Mouse (Mus musculus): ENCODE results near the gene Cldn22. TPM values are rescaled to one million over a fixed set of nuclear protein-coding genes. Genes with fewer than 3 reads are reported as not detected.

Cldn22 gene
- polyA plus RNA-seq, 1 experiment from 2014 or later: not detected

DNA sequence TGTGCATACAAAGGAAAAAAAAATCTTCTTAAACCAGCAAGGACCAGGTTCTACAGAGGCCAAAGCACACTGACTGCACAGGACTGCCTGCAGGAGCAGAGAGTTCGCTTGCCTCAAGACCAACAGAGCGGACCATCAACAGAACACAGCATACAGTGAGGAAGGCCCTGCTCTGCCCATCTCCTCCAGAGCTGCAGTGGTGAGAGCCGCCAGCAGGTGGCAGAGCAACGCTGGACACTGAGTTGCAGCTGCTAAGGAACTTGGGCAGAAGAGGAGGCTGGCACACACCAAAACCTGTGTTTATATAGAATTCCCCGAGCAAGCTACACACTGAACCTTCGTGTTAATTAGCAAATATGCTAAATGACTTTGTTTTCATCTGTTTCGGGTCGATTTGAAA is 42.8 kb downstream of the Cldn22 start:
- Histone ChIP-seq H3K9ac (ENCODE audit: low read depth, low read length) (no peak overlapping the region), H3K4me1 (ENCODE audit: control insufficient read depth, insufficient read depth, low read length) (0 out of 2 replicates have a peak, but pooled peaks cover 3% of the 10 kb centered on the region), H3K27me3 (ENCODE audit: control insufficient read depth, insufficient read depth, low read length) (no peaks in the 10 kb centered on the region), H3K4me3 (ENCODE audit: low read length) (no peak overlapping the region), H3K36me3 (ENCODE audit: control insufficient read depth, insufficient read depth, low read length) (peaks cover 69% of the 10 kb centered on the region), H3K27ac (ENCODE audit: low read depth, low read length) (no peak overlapping the region), H3K4me2 (replicated peaks; ENCODE audit: low read depth, low read length) (no peak overlapping the region), H3K9me3 (ENCODE audit: control insufficient read depth, low read length) (no peaks in the 10 kb centered on the region)
- 28% methylated on average over 8 of the region's 8 CpGs for WGBS
- peak; percentile 77; the same call in 1 of the 2 replicates for ATAC-seq (ENCODE audit: low FRiP score, low TSS enrichment)

- Histone ChIP-seq H3K27me3 (ENCODE audit: control insufficient read depth, insufficient read depth, low read length) (no peaks in the 10 kb centered on the region), H3K36me3 (ENCODE audit: control insufficient read depth, insufficient read depth, low read length) (peaks cover 53% of the 10 kb centered on the region), H3K9me3 (ENCODE audit: control insufficient read depth, low read length) (no peaks in the 10 kb centered on the region; the same call in 1 of the 2 replicates), H3K27ac (ENCODE audit: low read depth, low read length) (no peak overlapping the region), H3K9ac (ENCODE audit: low read depth, low read length) (no peak overlapping the region), H3K4me1 (ENCODE audit: control insufficient read depth, insufficient read depth, low read length) (0 out of 2 replicates have a peak, but pooled peaks cover 10% of the 10 kb centered on the region), H3K4me3 (ENCODE audit: low read length) (no peak overlapping the region), H3K4me2 (replicated peaks; ENCODE audit: low read depth, low read length) (no peak overlapping the region)
- 52% methylated on average over 13 of the region's 13 CpGs for WGBS
- peak; percentile 83 for ATAC-seq (ENCODE audit: low FRiP score, low TSS enrichment)
Observed at GRCm38 (mm10) chr8:47872361-47873107, 48.3 kb downstream of the Cldn22 start.

GRCm38 (mm10) chr8:47874497-47875178 is 50.4 kb downstream of the Cldn22 start:
- Histone ChIP-seq H3K4me3 (ENCODE audit: low read length) (no peak overlapping the region), H3K4me2 (replicated peaks; ENCODE audit: low read depth, low read length) (no peak overlapping the region), H3K9ac (ENCODE audit: low read depth, low read length) (no peak overlapping the region), H3K27me3 (ENCODE audit: control insufficient read depth, insufficient read depth, low read length) (no peaks in the 10 kb centered on the region), H3K27ac (ENCODE audit: low read depth, low read length) (no peak overlapping the region), H3K9me3 (ENCODE audit: control insufficient read depth, low read length) (no peaks in the 10 kb centered on the region; the same call in 1 of the 2 replicates), H3K4me1 (ENCODE audit: control insufficient read depth, insufficient read depth, low read length) (0 out of 2 replicates have a peak, but pooled peaks cover 10% of the 10 kb centered on the region), H3K36me3 (ENCODE audit: control insufficient read depth, insufficient read depth, low read length) (peaks cover 47% of the 10 kb centered on the region; the same call in 1 of the 2 replicates)
- 72% methylated on average over 13 of the region's 13 CpGs for WGBS
- ATAC-seq (ENCODE audit: low FRiP score, low TSS enrichment): no peak

Other genes with a start within 250 kb of the Cldn22 start
- 15.0 and 22.4 TPM in 2 replicates for gene Ing2, start 148.9 kb upstream of the Cldn22 start, polyA plus RNA-seq (2014; fragmentation: Nextera tagmentation; extraction: Ambion mirVana)
- 26.0 and 33.7 TPM in 2 replicates for gene Cdkn2aip, start 110.5 kb upstream of the Cldn22 start, polyA plus RNA-seq (2014; fragmentation: Nextera tagmentation; extraction: Ambion mirVana)
- gene Cldn24, start 2.3 kb upstream of the Cldn22 start, polyA plus RNA-seq (2014; fragmentation: Nextera tagmentation; extraction: Ambion mirVana): not detected in 2 replicates
- 14.5 and 18.5 TPM in 2 replicates for gene Wwc2, start 166.4 kb downstream of the Cldn22 start, polyA plus RNA-seq (2014; fragmentation: Nextera tagmentation; extraction: Ambion mirVana)

Data from kidney, embryonic 14.5 days (tissue).